Mouse (Mus musculus): ENCODE results near the gene Uggt1. TPM values are rescaled to one million over a fixed set of nuclear protein-coding genes. Genes with fewer than 3 reads are reported as not detected.

Uggt1 gene
- polyA plus RNA-seq, 1 experiment from 2014 or later: 61.9 TPM

DNA sequence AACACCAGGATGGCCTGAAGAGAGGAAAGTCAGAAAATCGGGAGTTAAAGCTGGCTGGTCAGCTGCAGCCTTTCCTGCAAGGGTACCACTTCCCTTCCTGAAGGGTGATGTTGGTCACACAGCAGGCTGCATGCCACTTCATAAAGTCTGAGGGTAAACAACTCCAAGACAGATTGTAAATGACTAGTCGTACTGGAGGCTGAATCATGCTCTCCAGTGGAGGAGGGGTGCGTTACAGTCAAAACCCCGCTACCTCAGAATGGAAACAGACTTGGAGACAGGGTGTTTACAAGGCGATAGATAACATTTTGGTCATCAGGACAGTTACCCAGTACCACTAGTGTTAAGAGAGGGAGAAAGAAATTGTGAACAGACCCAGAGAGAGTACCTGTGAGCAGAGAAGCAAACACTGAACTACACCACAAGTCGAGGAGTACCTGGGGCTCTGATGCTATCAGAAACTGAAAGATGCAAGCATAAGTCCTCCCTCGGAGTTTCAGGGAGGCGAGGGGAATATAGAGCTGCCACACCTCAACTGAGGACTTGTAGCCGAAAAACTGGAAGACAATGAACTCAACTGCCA lies 9.4 kb downstream of the Uggt1 start:
- no peak for ATAC-seq (replicated peaks; ENCODE audit: insufficient number of reproducible peaks, low FRiP score, low TSS enrichment)
- H3K27me3 ChIP-seq (ENCODE audit: control insufficient read depth, insufficient read depth, low read length): no peaks in the 10 kb centered on the region
- H3K9ac ChIP-seq (ENCODE audit: low read depth, low read length): no peak overlapping the region
- H3K36me3 ChIP-seq (ENCODE audit: control insufficient read depth, insufficient read depth, low read length): peaks cover 6% of the 10 kb centered on the region; the same call in 1 of the 2 replicates
- WGBS (ENCODE audit: insufficient replicate concordance): 73% methylated on average over 9 of the region's 9 CpGs
- H3K4me3 ChIP-seq (ENCODE audit: low read depth, low read length): no peak overlapping the region
- H3K27ac ChIP-seq (ENCODE audit: low read depth, low read length): no peak overlapping the region
- no peak overlapping the region for H3K4me2 ChIP-seq
- H3K9me3 ChIP-seq (replicated peaks; ENCODE audit: control insufficient read depth, low read length): no peaks in the 10 kb centered on the region
- no peaks in the 10 kb centered on the region; the same call in 1 of the 2 replicates for H3K4me1 ChIP-seq (ENCODE audit: control insufficient read depth, insufficient read depth, low read length)

DNA sequence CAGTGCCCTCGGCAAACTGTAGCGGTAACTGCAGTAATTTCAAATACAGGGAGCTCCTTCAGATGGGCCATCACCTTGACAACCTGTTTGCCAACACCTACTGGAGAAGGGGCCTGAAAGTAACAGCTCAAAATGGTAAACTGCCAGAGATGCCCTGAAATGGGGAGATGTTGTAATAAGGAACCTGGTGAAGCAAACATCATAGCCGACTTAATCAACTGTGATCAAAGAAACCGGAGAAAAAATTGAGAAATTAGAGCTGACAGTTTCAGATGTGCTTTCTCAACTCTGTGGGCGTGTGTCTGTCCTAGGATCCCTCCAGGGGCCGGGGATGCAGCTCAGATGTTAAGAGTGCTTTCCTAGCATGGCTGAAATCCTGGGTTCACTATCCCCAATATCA lies 11.3 kb downstream of the Uggt1 start:
- Histone ChIP-seq H3K4me2 (no peak overlapping the region), H3K36me3 (ENCODE audit: control insufficient read depth, insufficient read depth, low read length) (peaks cover 6% of the 10 kb centered on the region; the same call in 1 of the 2 replicates), H3K9ac (ENCODE audit: low read depth, low read length) (no peak overlapping the region), H3K4me3 (ENCODE audit: low read depth, low read length) (no peak overlapping the region), H3K27ac (ENCODE audit: low read depth, low read length) (no peak overlapping the region), H3K9me3 (replicated peaks; ENCODE audit: control insufficient read depth, low read length) (no peaks in the 10 kb centered on the region), H3K4me1 (ENCODE audit: control insufficient read depth, insufficient read depth, low read length) (no peaks in the 10 kb centered on the region; the same call in 1 of the 2 replicates), H3K27me3 (ENCODE audit: control insufficient read depth, insufficient read depth, low read length) (no peaks in the 10 kb centered on the region)
- no peak for ATAC-seq (replicated peaks; ENCODE audit: insufficient number of reproducible peaks, low FRiP score, low TSS enrichment)
- WGBS (ENCODE audit: insufficient replicate concordance): 91% methylated on average over 6 of the region's 6 CpGs

DNA sequence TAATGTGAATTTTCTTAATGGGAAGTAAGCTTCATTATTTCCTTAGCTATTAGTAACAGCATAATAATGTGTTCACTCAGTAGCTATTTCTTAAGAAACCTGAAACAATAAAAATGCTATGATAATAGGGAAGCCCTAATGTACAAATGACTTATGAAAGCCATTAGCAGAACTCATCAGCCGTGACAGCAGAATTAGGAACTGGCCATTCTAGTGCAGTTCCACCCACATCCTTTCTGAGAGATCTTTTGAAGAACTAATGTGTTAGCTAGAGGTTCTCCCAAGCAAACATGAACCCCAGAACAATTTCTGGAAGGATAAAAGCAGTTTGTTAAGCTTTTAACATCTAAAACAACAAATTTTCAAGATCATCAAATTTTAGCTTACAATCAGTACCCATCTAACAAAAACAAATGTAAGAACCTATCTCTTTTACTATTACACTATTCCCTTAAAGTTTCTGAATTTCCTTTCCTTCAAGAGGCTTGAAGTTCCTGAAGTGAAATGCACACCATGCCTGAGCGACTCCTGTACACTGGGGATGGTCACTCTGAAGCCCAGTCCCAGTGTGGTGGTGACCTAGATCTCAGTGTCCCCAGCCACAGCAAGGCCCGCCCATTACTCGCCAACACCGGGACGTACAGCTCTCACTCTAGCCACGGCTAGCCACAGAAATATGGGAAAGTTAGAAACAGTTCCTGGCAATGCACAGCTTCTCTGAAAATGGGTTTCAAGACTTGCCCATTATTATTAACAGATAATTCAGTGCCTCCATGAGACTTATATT lies 13.4 kb downstream of the Uggt1 start:
- Histone ChIP-seq H3K9me3 (replicated peaks; ENCODE audit: control insufficient read depth, low read length) (no peaks in the 10 kb centered on the region), H3K27ac (ENCODE audit: low read depth, low read length) (no peak overlapping the region), H3K4me2 (no peak overlapping the region), H3K27me3 (ENCODE audit: control insufficient read depth, insufficient read depth, low read length) (no peaks in the 10 kb centered on the region), H3K9ac (ENCODE audit: low read depth, low read length) (no peak overlapping the region), H3K36me3 (ENCODE audit: control insufficient read depth, insufficient read depth, low read length) (peaks cover 6% of the 10 kb centered on the region), H3K4me1 (ENCODE audit: control insufficient read depth, insufficient read depth, low read length) (no peaks in the 10 kb centered on the region; the same call in 1 of the 2 replicates), H3K4me3 (ENCODE audit: low read depth, low read length) (no peak overlapping the region)
- ATAC-seq (replicated peaks; ENCODE audit: insufficient number of reproducible peaks, low FRiP score, low TSS enrichment): no peak
- 87% methylated on average over 7 of the region's 7 CpGs for WGBS (ENCODE audit: insufficient replicate concordance)

DNA sequence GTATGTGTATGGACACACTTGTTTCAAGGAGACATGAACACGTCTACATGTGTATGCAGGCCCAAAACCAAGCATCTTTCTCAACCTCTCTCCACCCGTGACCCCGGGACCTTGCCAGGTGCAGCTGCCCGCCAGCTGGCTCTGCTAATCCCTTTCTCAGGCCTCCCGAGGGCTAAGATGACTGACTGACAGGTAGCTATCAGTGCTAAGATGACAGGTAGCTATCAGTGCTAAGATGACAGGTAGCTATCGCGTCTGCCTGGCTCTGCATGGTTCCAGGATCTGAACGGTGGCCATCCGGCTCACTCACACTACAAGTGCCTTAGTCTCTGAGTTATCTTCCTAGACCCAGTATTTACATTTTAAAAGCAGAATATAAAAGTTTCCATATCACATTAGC lies 16.1 kb downstream of the Uggt1 start:
- no peak for ATAC-seq (replicated peaks; ENCODE audit: insufficient number of reproducible peaks, low FRiP score, low TSS enrichment)
- Histone ChIP-seq H3K9ac (ENCODE audit: low read depth, low read length) (no peak overlapping the region), H3K36me3 (ENCODE audit: control insufficient read depth, insufficient read depth, low read length) (peaks cover 9% of the 10 kb centered on the region), H3K4me2 (no peak overlapping the region), H3K4me3 (ENCODE audit: low read depth, low read length) (no peak overlapping the region), H3K27me3 (ENCODE audit: control insufficient read depth, insufficient read depth, low read length) (no peaks in the 10 kb centered on the region), H3K27ac (ENCODE audit: low read depth, low read length) (no peak overlapping the region), H3K4me1 (ENCODE audit: control insufficient read depth, insufficient read depth, low read length) (no peaks in the 10 kb centered on the region), H3K9me3 (replicated peaks; ENCODE audit: control insufficient read depth, low read length) (no peaks in the 10 kb centered on the region)
- 80% methylated on average over 9 of the region's 9 CpGs for WGBS (ENCODE audit: insufficient replicate concordance)

DNA sequence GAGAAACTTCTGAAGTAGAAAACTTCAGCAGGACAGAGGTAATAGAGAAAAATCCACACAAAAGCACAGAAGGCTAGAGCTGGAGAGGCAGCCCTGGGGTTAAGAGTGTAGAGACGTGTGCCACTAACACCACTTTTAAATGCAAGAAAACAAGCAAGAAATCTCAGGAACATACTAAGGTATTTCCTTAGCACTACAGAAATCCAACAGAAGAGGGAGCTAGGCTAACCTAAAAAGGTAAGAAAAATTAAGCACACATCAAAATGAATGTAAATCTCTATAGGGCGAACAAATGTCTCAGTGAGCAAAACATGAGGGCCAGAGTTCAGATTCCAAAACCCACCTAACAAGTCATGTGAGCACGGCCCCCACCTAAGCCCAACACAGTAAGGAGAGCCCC lies 19.9 kb downstream of the Uggt1 start:
- H3K27me3 ChIP-seq (ENCODE audit: control insufficient read depth, insufficient read depth, low read length): no peaks in the 10 kb centered on the region
- H3K4me2 ChIP-seq: no peak overlapping the region
- no peak overlapping the region for H3K4me3 ChIP-seq (ENCODE audit: low read depth, low read length)
- no peak overlapping the region for H3K27ac ChIP-seq (ENCODE audit: low read depth, low read length)
- no peaks in the 10 kb centered on the region for H3K4me1 ChIP-seq (ENCODE audit: control insufficient read depth, insufficient read depth, low read length)
- no peak for ATAC-seq (replicated peaks; ENCODE audit: insufficient number of reproducible peaks, low FRiP score, low TSS enrichment)
- 89% methylated on average over 3 of the region's 3 CpGs for WGBS (ENCODE audit: insufficient replicate concordance)
- H3K9ac ChIP-seq (ENCODE audit: low read depth, low read length): no peak overlapping the region
- no peaks in the 10 kb centered on the region for H3K9me3 ChIP-seq (replicated peaks; ENCODE audit: control insufficient read depth, low read length)
- H3K36me3 ChIP-seq (ENCODE audit: control insufficient read depth, insufficient read depth, low read length): peaks cover 3% of the 10 kb centered on the region

DNA sequence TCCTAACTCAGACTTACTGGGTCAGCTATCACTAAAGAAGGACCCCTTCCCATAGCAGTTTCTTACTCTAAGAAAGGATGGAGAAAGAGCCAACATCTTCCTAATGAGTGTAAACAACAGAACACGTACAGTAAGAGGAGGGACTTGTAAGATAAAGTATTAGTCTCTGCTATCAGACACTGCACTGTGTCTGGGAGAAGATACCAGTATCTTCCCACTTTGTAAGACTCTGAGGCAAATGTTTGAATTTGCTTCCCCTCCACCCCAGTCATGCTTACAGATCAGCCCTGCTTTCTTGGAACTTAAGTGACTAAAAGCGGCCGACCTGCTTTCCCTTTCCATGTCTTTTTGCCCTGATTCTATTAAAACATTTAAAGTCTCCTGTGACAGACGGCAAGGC lies 30.2 kb downstream of the Uggt1 start:
- Histone ChIP-seq H3K36me3 (ENCODE audit: control insufficient read depth, insufficient read depth, low read length) (peaks cover 9% of the 10 kb centered on the region), H3K9me3 (replicated peaks; ENCODE audit: control insufficient read depth, low read length) (no peaks in the 10 kb centered on the region), H3K4me1 (ENCODE audit: control insufficient read depth, insufficient read depth, low read length) (no peaks in the 10 kb centered on the region), H3K4me3 (ENCODE audit: low read depth, low read length) (no peak overlapping the region), H3K27ac (ENCODE audit: low read depth, low read length) (no peak overlapping the region), H3K27me3 (ENCODE audit: control insufficient read depth, insufficient read depth, low read length) (no peaks in the 10 kb centered on the region), H3K9ac (ENCODE audit: low read depth, low read length) (no peak overlapping the region), H3K4me2 (no peak overlapping the region)
- WGBS (ENCODE audit: insufficient replicate concordance): 76% methylated on average over 4 of the region's 4 CpGs
- no peak for ATAC-seq (replicated peaks; ENCODE audit: insufficient number of reproducible peaks, low FRiP score, low TSS enrichment)

DNA sequence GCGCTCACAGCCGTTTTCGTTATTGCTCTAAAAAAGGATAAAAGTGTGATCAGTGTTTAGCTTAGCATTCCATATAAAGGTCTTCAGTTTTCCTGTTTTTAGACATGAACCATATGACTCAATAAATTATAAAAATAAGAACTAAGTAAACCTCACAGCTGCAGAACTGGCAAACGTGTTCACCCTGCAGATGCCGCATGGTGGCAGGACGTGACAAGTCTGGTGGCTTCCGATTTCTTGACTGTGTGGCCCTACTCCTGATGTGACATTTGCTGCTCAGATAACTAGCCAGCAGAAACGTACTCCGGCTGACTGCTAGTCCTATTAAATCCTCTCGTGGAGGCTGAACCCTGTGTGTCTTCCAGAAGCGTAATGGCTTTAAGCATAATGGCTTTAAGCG lies 42.8 kb downstream of the Uggt1 start:
- H3K27me3 ChIP-seq (ENCODE audit: control insufficient read depth, insufficient read depth, low read length): no peaks in the 10 kb centered on the region
- H3K4me1 ChIP-seq (ENCODE audit: control insufficient read depth, insufficient read depth, low read length): 0 out of 2 replicates have a peak, but pooled peaks cover 2% of the 10 kb centered on the region
- no peaks in the 10 kb centered on the region for H3K9me3 ChIP-seq (replicated peaks; ENCODE audit: control insufficient read depth, low read length)
- no peak overlapping the region for H3K4me2 ChIP-seq
- no peak overlapping the region for H3K4me3 ChIP-seq (ENCODE audit: low read depth, low read length)
- ATAC-seq (replicated peaks; ENCODE audit: insufficient number of reproducible peaks, low FRiP score, low TSS enrichment): no peak
- H3K36me3 ChIP-seq (ENCODE audit: control insufficient read depth, insufficient read depth, low read length): peaks cover 12% of the 10 kb centered on the region; the same call in 1 of the 2 replicates
- 91% methylated on average over 12 of the region's 12 CpGs for WGBS (ENCODE audit: insufficient replicate concordance)
- H3K9ac ChIP-seq (ENCODE audit: low read depth, low read length): no peak overlapping the region
- no peak overlapping the region for H3K27ac ChIP-seq (ENCODE audit: low read depth, low read length)

DNA sequence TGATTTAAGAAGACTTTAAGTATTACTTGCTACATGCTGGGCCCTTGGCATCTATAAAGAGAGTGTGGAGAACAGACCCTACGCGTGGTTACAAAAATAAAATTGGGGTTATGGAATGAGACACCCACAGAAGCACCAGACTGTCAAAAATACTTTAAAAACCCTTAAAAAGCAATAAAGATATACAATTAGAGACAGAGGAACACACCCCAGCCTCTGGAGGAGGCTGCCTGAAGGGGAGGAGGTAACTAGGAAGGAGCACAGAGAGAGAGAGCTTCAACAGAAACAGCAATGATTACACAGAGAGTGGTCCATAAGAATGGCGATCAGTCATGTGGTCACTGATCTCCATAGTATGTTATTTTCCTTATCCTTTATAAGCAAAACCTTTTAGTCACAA lies 50.0 kb downstream of the Uggt1 start:
- Histone ChIP-seq H3K27ac (ENCODE audit: low read depth, low read length) (no peak overlapping the region), H3K4me3 (ENCODE audit: low read depth, low read length) (no peak overlapping the region), H3K9ac (ENCODE audit: low read depth, low read length) (no peak overlapping the region), H3K4me2 (no peak overlapping the region), H3K4me1 (ENCODE audit: control insufficient read depth, insufficient read depth, low read length) (0 out of 2 replicates have a peak, but pooled peaks cover 3% of the 10 kb centered on the region), H3K36me3 (ENCODE audit: control insufficient read depth, insufficient read depth, low read length) (peaks cover 23% of the 10 kb centered on the region), H3K9me3 (replicated peaks; ENCODE audit: control insufficient read depth, low read length) (no peaks in the 10 kb centered on the region), H3K27me3 (ENCODE audit: control insufficient read depth, insufficient read depth, low read length) (no peaks in the 10 kb centered on the region)
- WGBS (ENCODE audit: insufficient replicate concordance): 94% methylated on average over 3 of the region's 3 CpGs
- no peak for ATAC-seq (replicated peaks; ENCODE audit: insufficient number of reproducible peaks, low FRiP score, low TSS enrichment)
